In genomic region chr14:51087762-51088161, GRCm38 (mm10) we compare ENCODE assay signal across 10 mouse cellular contexts. TPM values are rescaled to one million over a fixed set of nuclear protein-coding genes. Genes with fewer than 3 reads are reported as not detected.
A peak's percentile ranks its signal among the peaks of the same experiment; 100 is the strongest.
DNase-seq lines count a peak whose midpoint lies in the region; ATAC-seq and TF ChIP-seq lines count a peak whose summit lies in the region.
"Had no signal": no experiment of that assay in that cellular context is flagged by ENCODE, and none has a peak within 500 bp of the region (broad histone marks: within the 10 kb centered on the region; RNA-seq: fewer than 3 reads in every experiment).

No protein-coding gene starts in this region.

- WGBS in kidney, embryonic 16.5 days = 11% methylated on average over 9 of the region's 9 CpGs
- 47% methylated on average over 9 of the region's 9 CpGs for WGBS in kidney, adult 2 months
- 10% methylated on average over 9 of the region's 9 CpGs for WGBS in hindbrain, embryonic 15.5 days
- 9% methylated on average over 9 of the region's 9 CpGs for WGBS in midbrain, embryonic 15.5 days

- no peak for DNase-seq in kidney, adult 2 months
- DNase-seq in brain, embryonic 14.5 days (ENCODE audit: low read depth) = peak; percentile 34
- no peak for DNase-seq in thymus, postnatal 25 days
- no peak for DNase-seq in layer of hippocampus, postnatal 36 days
- no peak for DNase-seq in T-cell, adult 2 months (ENCODE audit: low spot score)

- H3K9ac ChIP-seq in kidney, embryonic 16.5 days (replicated peaks; ENCODE audit: low read length) = no peak overlapping the region
- peak overlapping the region; percentile 50; the same call in 1 of the 2 replicates for H3K9ac ChIP-seq in hindbrain, embryonic 15.5 days
- H3K9ac ChIP-seq in midbrain, embryonic 15.5 days = no peak overlapping the region; the same call in 1 of the 2 replicates

- H3K4me3 ChIP-seq in kidney, embryonic 16.5 days (ENCODE audit: low read length) = peak overlapping the region; percentile 89
- no peak overlapping the region for H3K4me3 ChIP-seq in kidney, adult 2 months (ENCODE audit: insufficient read depth, low read depth, low read length)
- peak overlapping the region; percentile 61 for H3K4me3 ChIP-seq in hindbrain, embryonic 15.5 days
- peak overlapping the region; percentile 73 for H3K4me3 ChIP-seq in midbrain, embryonic 15.5 days

- ATAC-seq in kidney, embryonic 16.5 days (ENCODE audit: low FRiP score, low TSS enrichment) = no peak
- no peak for ATAC-seq in hindbrain, embryonic 15.5 days (ENCODE audit: low FRiP score, low read depth)
- no peak for ATAC-seq in midbrain, embryonic 15.5 days (replicated peaks)

- H3K27me3 ChIP-seq in kidney, embryonic 16.5 days (ENCODE audit: insufficient read depth, low read length) = 0 out of 2 replicates have a peak, but pooled peaks cover 3% of the 10 kb centered on the region
- H3K27me3 ChIP-seq in kidney, adult 2 months (replicated peaks; ENCODE audit: control insufficient read depth, insufficient read depth, low read length) = no peaks in the 10 kb centered on the region
- H3K27me3 ChIP-seq in hindbrain, embryonic 15.5 days = peaks cover 14% of the 10 kb centered on the region
- H3K27me3 ChIP-seq in midbrain, embryonic 15.5 days (replicated peaks) = peaks cover 16% of the 10 kb centered on the region

- peaks cover 15% of the 10 kb centered on the region for H3K4me1 ChIP-seq in kidney, embryonic 16.5 days (ENCODE audit: insufficient read depth, low read length)
- H3K4me1 ChIP-seq in kidney, adult 2 months (ENCODE audit: control insufficient read depth, insufficient read depth, low read length) = no peaks in the 10 kb centered on the region
- peaks cover 24% of the 10 kb centered on the region for H3K4me1 ChIP-seq in hindbrain, embryonic 15.5 days (replicated peaks)
- peaks cover 25% of the 10 kb centered on the region for H3K4me1 ChIP-seq in midbrain, embryonic 15.5 days

- no peaks in the 10 kb centered on the region for H3K9me3 ChIP-seq in kidney, embryonic 16.5 days (ENCODE audit: low read length)
- H3K9me3 ChIP-seq in hindbrain, embryonic 15.5 days = no peaks in the 10 kb centered on the region
- no peaks in the 10 kb centered on the region for H3K9me3 ChIP-seq in midbrain, embryonic 15.5 days

- no peak overlapping the region; the same call in 1 of the 2 replicates for H3K27ac ChIP-seq in kidney, embryonic 16.5 days (ENCODE audit: low read length)
- H3K27ac ChIP-seq in kidney, adult 2 months (ENCODE audit: insufficient read depth, low read depth, low read length) = no peak overlapping the region
- 0 out of 2 replicates have a peak overlapping the region, but pooled peaks have one; percentile 53 for H3K27ac ChIP-seq in hindbrain, embryonic 15.5 days (replicated peaks)
- no peak overlapping the region for H3K27ac ChIP-seq in midbrain, embryonic 15.5 days

- no peaks in the 10 kb centered on the region for H3K36me3 ChIP-seq in kidney, embryonic 16.5 days (ENCODE audit: insufficient read depth, low read length)
- H3K36me3 ChIP-seq in kidney, adult 2 months (ENCODE audit: control insufficient read depth, insufficient read depth, low read length) = no peaks in the 10 kb centered on the region
- no peaks in the 10 kb centered on the region for H3K36me3 ChIP-seq in hindbrain, embryonic 15.5 days
- no peaks in the 10 kb centered on the region for H3K36me3 ChIP-seq in midbrain, embryonic 15.5 days (replicated peaks)

- peak overlapping the region; percentile 80 for H3K4me2 ChIP-seq in kidney, embryonic 16.5 days (replicated peaks; ENCODE audit: low read depth, low read length)
- peak overlapping the region; percentile 73 for H3K4me2 ChIP-seq in hindbrain, embryonic 15.5 days
- peak overlapping the region; percentile 69 for H3K4me2 ChIP-seq in midbrain, embryonic 15.5 days

- no peak for TF ChIP-seq CTCF in kidney, adult 2 months (conservative IDR thresholded peaks at IDR 0.05; ENCODE audit: insufficient read depth, insufficient read length, low read depth, low read length)
- no peak for TF ChIP-seq CTCF in brain, embryonic 14.5 days (IDR thresholded peaks at IDR 0.05; ENCODE audit: borderline replicate concordance, extremely low read depth, insufficient read depth, insufficient read length)

- TF ChIP-seq POLR2A in kidney, adult 2 months (IDR thresholded peaks at IDR 0.05; ENCODE audit: low read depth, low read length) = no peak
- TF ChIP-seq POLR2A in brain, embryonic 14.5 days (IDR thresholded peaks at IDR 0.05; ENCODE audit: borderline replicate concordance, extremely low read depth, insufficient read depth, insufficient read length, poor library complexity, severe bottlenecking) = no peak

RNA-seq across cellular contexts. Expression of gene Rnase4, which starts 3.1 kb away (rescaled TPM):
- 45.5 and 47.7 TPM in 2 replicates for polyA plus RNA-seq in kidney, embryonic 16.5 days (2015; fragmentation: Nextera tagmentation; extraction: Ambion mirVana)
- 35.1 and 41.2 TPM in 2 replicates for polyA plus RNA-seq in kidney, adult 2 months (2012; rRNA removed)
- polyA plus RNA-seq in brain, embryonic 14.5 days (2012; rRNA removed) = 15.1 and 18.2 TPM in 2 replicates
- 16.4 and 17.6 TPM in 2 replicates for polyA plus RNA-seq in hindbrain, embryonic 15.5 days (2015; fragmentation: Nextera tagmentation; extraction: Ambion mirVana)
- polyA plus RNA-seq in midbrain, embryonic 15.5 days (2015; fragmentation: Nextera tagmentation; extraction: Ambion mirVana) = 13.9 and 15.6 TPM in 2 replicates
- total RNA-seq in layer of hippocampus, postnatal 36 days (2021) = 10 to 100 TPM; 15.8 to 18.7 TPM

RNA-seq across cellular contexts. Expression of gene Ang, which starts 3.2 kb away (rescaled TPM):
- 8.6 and 8.9 TPM in 2 replicates for polyA plus RNA-seq in kidney, embryonic 16.5 days (2015; fragmentation: Nextera tagmentation; extraction: Ambion mirVana)
- 4.7 and 5.1 TPM in 2 replicates for polyA plus RNA-seq in kidney, adult 2 months (2012; rRNA removed)
- polyA plus RNA-seq in brain, embryonic 14.5 days (2012; rRNA removed) = 4.3 and 4.5 TPM in 2 replicates
- polyA plus RNA-seq in hindbrain, embryonic 15.5 days (2015; fragmentation: Nextera tagmentation; extraction: Ambion mirVana) = 5.0 TPM in 2 replicates
- 4.5 and 4.8 TPM in 2 replicates for polyA plus RNA-seq in midbrain, embryonic 15.5 days (2015; fragmentation: Nextera tagmentation; extraction: Ambion mirVana)
- 1 to 10 TPM; 3.4 to 5.6 TPM for total RNA-seq in layer of hippocampus, postnatal 36 days (2021)

RNA-seq across cellular contexts. Expression of gene Olfr750, which starts 13.5 kb away (rescaled TPM):
- not detected in 2 replicates for polyA plus RNA-seq in kidney, embryonic 16.5 days (2015; fragmentation: Nextera tagmentation; extraction: Ambion mirVana)
- polyA plus RNA-seq in kidney, adult 2 months (2012; rRNA removed) = not detected in 2 replicates
- not detected in 2 replicates for polyA plus RNA-seq in brain, embryonic 14.5 days (2012; rRNA removed)
- 0.05 and 0.08 TPM in 2 replicates for polyA plus RNA-seq in hindbrain, embryonic 15.5 days (2015; fragmentation: Nextera tagmentation; extraction: Ambion mirVana)
- polyA plus RNA-seq in midbrain, embryonic 15.5 days (2015; fragmentation: Nextera tagmentation; extraction: Ambion mirVana) = 0.08 and 0.09 TPM in 2 replicates
- not detected for total RNA-seq in layer of hippocampus, postnatal 36 days (2021)
- total RNA-seq: layer of hippocampus, postnatal 14 days had no signal
- polyA plus RNA-seq: spleen, adult 2 months had no signal

RNA-seq across cellular contexts. Expression of gene Eddm3b, which starts 26.5 kb away (rescaled TPM):
- polyA plus RNA-seq in kidney, embryonic 16.5 days (2015; fragmentation: Nextera tagmentation; extraction: Ambion mirVana) = 1.5 and 2.2 TPM in 2 replicates
- polyA plus RNA-seq in kidney, adult 2 months (2012; rRNA removed) = 0.42 and 0.64 TPM in 2 replicates
- not detected in 2 replicates for polyA plus RNA-seq in brain, embryonic 14.5 days (2012; rRNA removed)
- not detected in 2 replicates for polyA plus RNA-seq in hindbrain, embryonic 15.5 days (2015; fragmentation: Nextera tagmentation; extraction: Ambion mirVana)
- polyA plus RNA-seq in midbrain, embryonic 15.5 days (2015; fragmentation: Nextera tagmentation; extraction: Ambion mirVana) = not detected in 2 replicates
- not detected for total RNA-seq in layer of hippocampus, postnatal 36 days (2021)
- total RNA-seq: layer of hippocampus, postnatal 14 days had no signal
- polyA plus RNA-seq: spleen, adult 2 months had no signal

RNA-seq across cellular contexts. Expression of gene Rnase12, which starts 30.3 kb away (rescaled TPM):
- polyA plus RNA-seq in kidney, embryonic 16.5 days (2015; fragmentation: Nextera tagmentation; extraction: Ambion mirVana) = 9.0 and 10.2 TPM in 2 replicates
- polyA plus RNA-seq in kidney, adult 2 months (2012; rRNA removed) = not detected in 2 replicates
- 0.15 TPM in 1 of 2 replicates, not detected in the other for polyA plus RNA-seq in brain, embryonic 14.5 days (2012; rRNA removed)
- polyA plus RNA-seq in hindbrain, embryonic 15.5 days (2015; fragmentation: Nextera tagmentation; extraction: Ambion mirVana) = not detected in 2 replicates
- polyA plus RNA-seq in midbrain, embryonic 15.5 days (2015; fragmentation: Nextera tagmentation; extraction: Ambion mirVana) = not detected in 2 replicates
- not detected for total RNA-seq in layer of hippocampus, postnatal 36 days (2021)
- total RNA-seq: layer of hippocampus, postnatal 14 days had no signal
